Comparison of ENCODE assay signal across 11 mouse cellular contexts in the genomic region with DNA sequence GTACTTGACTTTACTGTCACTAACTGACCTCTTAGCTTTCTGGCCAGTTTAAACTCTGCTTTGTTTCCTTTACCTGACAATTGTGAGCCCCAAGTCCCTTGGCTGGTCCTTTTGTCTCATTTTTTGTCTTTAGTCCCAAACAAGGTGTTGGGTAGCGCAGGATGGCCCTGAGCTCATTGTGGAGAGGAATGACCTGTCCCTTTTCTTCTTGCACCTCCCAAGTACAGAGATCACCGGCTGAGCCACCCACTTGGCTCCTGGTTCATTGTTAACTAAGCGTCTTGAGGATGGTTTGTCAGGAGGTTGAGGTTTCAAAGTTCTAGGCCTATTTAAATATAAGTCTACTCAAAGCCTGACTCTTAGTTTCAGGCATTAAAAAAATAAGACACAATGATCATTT. TPM values are rescaled to one million over a fixed set of nuclear protein-coding genes. Genes with fewer than 3 reads are reported as not detected.
DNase-seq lines count a peak whose midpoint lies in the region; ATAC-seq lines count a peak whose summit lies in the region.
"Had no signal": no experiment of that assay in that cellular context is flagged by ENCODE, and none has a peak within 500 bp of the region (broad histone marks: within the 10 kb centered on the region; RNA-seq: fewer than 3 reads in every experiment).

No protein-coding gene starts in this region.

- DNase-seq in liver, embryonic 13.5 days = no peak
- DNase-seq in kidney, postnatal 10 days = peak; percentile 50
- no peak for DNase-seq in testis, postnatal 10 days (ENCODE audit: low spot score)
- no peak for DNase-seq in urinary bladder, postnatal 36 days (ENCODE audit: low spot score in 2 of 2)
- DNase-seq: adrenal gland, adult 8-10 months; gastrocnemius, postnatal 25 days had no signal

- 0 out of 2 replicates have a peak overlapping the region, but pooled peaks have one; percentile 56 for H3K4me2 ChIP-seq in liver, embryonic 13.5 days
- H3K4me2 ChIP-seq in liver, embryonic 12.5 days = no peak overlapping the region
- no peak overlapping the region for H3K4me2 ChIP-seq in forebrain, embryonic 16.5 days (ENCODE audit: low read length)
- H3K4me2 ChIP-seq in neural tube, embryonic 15.5 days = no peak overlapping the region

- no peaks in the 10 kb centered on the region for H3K9me3 ChIP-seq in liver, embryonic 13.5 days (replicated peaks)
- no peaks in the 10 kb centered on the region for H3K9me3 ChIP-seq in liver, embryonic 12.5 days (replicated peaks)
- no peaks in the 10 kb centered on the region for H3K9me3 ChIP-seq in forebrain, embryonic 16.5 days (ENCODE audit: control insufficient read depth, low read length)
- H3K9me3 ChIP-seq in neural tube, embryonic 15.5 days (replicated peaks) = no peaks in the 10 kb centered on the region

- H3K27ac ChIP-seq in liver, embryonic 13.5 days = no peak overlapping the region
- no peak overlapping the region for H3K27ac ChIP-seq in liver, embryonic 12.5 days
- peak overlapping the region; percentile 93 for H3K27ac ChIP-seq in forebrain, embryonic 16.5 days (ENCODE audit: low read length)
- H3K27ac ChIP-seq in neural tube, embryonic 15.5 days (replicated peaks) = peak overlapping the region; percentile 86

- no peak overlapping the region for H3K9ac ChIP-seq in liver, embryonic 13.5 days
- no peak overlapping the region for H3K9ac ChIP-seq in liver, embryonic 12.5 days
- H3K9ac ChIP-seq in forebrain, embryonic 16.5 days (replicated peaks; ENCODE audit: low read depth, low read length) = no peak overlapping the region
- H3K9ac ChIP-seq in neural tube, embryonic 15.5 days (replicated peaks) = no peak overlapping the region

- no peak for ATAC-seq in liver, embryonic 13.5 days (ENCODE audit: low read depth)
- no peak for ATAC-seq in liver, embryonic 12.5 days
- ATAC-seq in forebrain, embryonic 16.5 days = no peak
- no peak for ATAC-seq in neural tube, embryonic 15.5 days (ENCODE audit: low FRiP score)

- H3K36me3 ChIP-seq in liver, embryonic 13.5 days = no peaks in the 10 kb centered on the region
- H3K36me3 ChIP-seq in liver, embryonic 12.5 days = no peaks in the 10 kb centered on the region
- H3K36me3 ChIP-seq in forebrain, embryonic 16.5 days (ENCODE audit: control insufficient read depth, insufficient read depth) = no peaks in the 10 kb centered on the region
- no peaks in the 10 kb centered on the region for H3K36me3 ChIP-seq in neural tube, embryonic 15.5 days

- WGBS in liver, embryonic 13.5 days (ENCODE audit: insufficient replicate concordance) = 77% methylated on average over 3 of the region's 3 CpGs
- WGBS in liver, embryonic 12.5 days (ENCODE audit: insufficient replicate concordance) = 82% methylated on average over 3 of the region's 3 CpGs
- 74% methylated on average over 3 of the region's 3 CpGs for WGBS in forebrain, embryonic 16.5 days
- WGBS in neural tube, embryonic 15.5 days = 77% methylated on average over 3 of the region's 3 CpGs

- H3K4me1 ChIP-seq in liver, embryonic 13.5 days (replicated peaks) = peaks cover 10% of the 10 kb centered on the region
- peaks cover 17% of the 10 kb centered on the region for H3K4me1 ChIP-seq in liver, embryonic 12.5 days
- peaks cover 21% of the 10 kb centered on the region for H3K4me1 ChIP-seq in forebrain, embryonic 16.5 days (replicated peaks; ENCODE audit: control insufficient read depth, insufficient read depth, low read length)
- H3K4me1 ChIP-seq in neural tube, embryonic 15.5 days = peaks cover 23% of the 10 kb centered on the region

- H3K4me3 ChIP-seq in liver, embryonic 13.5 days (replicated peaks) = no peak overlapping the region
- no peak overlapping the region for H3K4me3 ChIP-seq in liver, embryonic 12.5 days
- no peak overlapping the region for H3K4me3 ChIP-seq in forebrain, embryonic 16.5 days (replicated peaks; ENCODE audit: low read length)
- no peak overlapping the region for H3K4me3 ChIP-seq in neural tube, embryonic 15.5 days (replicated peaks)
- H3K4me3 ChIP-seq: erythroblast, embryonic 14.5 days had no signal

- H3K27me3 ChIP-seq in liver, embryonic 13.5 days = peaks cover 3% of the 10 kb centered on the region; the same call in 1 of the 2 replicates
- H3K27me3 ChIP-seq in liver, embryonic 12.5 days (replicated peaks) = peaks cover 11% of the 10 kb centered on the region
- no peaks in the 10 kb centered on the region for H3K27me3 ChIP-seq in forebrain, embryonic 16.5 days (replicated peaks; ENCODE audit: control insufficient read depth, insufficient read depth, low read length)
- no peaks in the 10 kb centered on the region for H3K27me3 ChIP-seq in neural tube, embryonic 15.5 days (replicated peaks)
- H3K27me3 ChIP-seq: CH12.LX had no signal

RNA-seq across cellular contexts. Expression of a gene that starts 3.4 kb away (rescaled TPM):
- 24.4 and 25.8 TPM in 2 replicates for polyA plus RNA-seq in liver, embryonic 13.5 days (2015; fragmentation: Nextera tagmentation; extraction: Ambion mirVana)
- 17.8 and 19.5 TPM in 2 replicates for polyA plus RNA-seq in liver, embryonic 12.5 days (2016; fragmentation: Nextera tagmentation; extraction: Ambion mirVana)
- 0.19 and 0.23 TPM in 2 replicates for polyA plus RNA-seq in forebrain, embryonic 16.5 days (2015; fragmentation: Nextera tagmentation; extraction: Ambion mirVana)
- 0.23 TPM in 2 replicates for polyA plus RNA-seq in neural tube, embryonic 15.5 days (2015; fragmentation: Nextera tagmentation; extraction: Ambion mirVana)
- polyA plus RNA-seq: erythroblast, embryonic 14.5 days had no signal

RNA-seq across cellular contexts. Expression of a gene that starts 43.6 kb away (rescaled TPM):
- polyA plus RNA-seq in liver, embryonic 13.5 days (2015; fragmentation: Nextera tagmentation; extraction: Ambion mirVana) = 14.6 and 19.6 TPM in 2 replicates
- polyA plus RNA-seq in liver, embryonic 12.5 days (2016; fragmentation: Nextera tagmentation; extraction: Ambion mirVana) = 19.8 and 20.8 TPM in 2 replicates
- polyA plus RNA-seq in forebrain, embryonic 16.5 days (2015; fragmentation: Nextera tagmentation; extraction: Ambion mirVana) = 16.6 and 17.0 TPM in 2 replicates
- polyA plus RNA-seq in neural tube, embryonic 15.5 days (2015; fragmentation: Nextera tagmentation; extraction: Ambion mirVana) = 16.3 and 16.5 TPM in 2 replicates

RNA-seq across cellular contexts. Expression of a gene that starts 43.7 kb away (rescaled TPM):
- 11.5 and 14.2 TPM in 2 replicates for polyA plus RNA-seq in liver, embryonic 13.5 days (2015; fragmentation: Nextera tagmentation; extraction: Ambion mirVana)
- 18.1 and 18.3 TPM in 2 replicates for polyA plus RNA-seq in liver, embryonic 12.5 days (2016; fragmentation: Nextera tagmentation; extraction: Ambion mirVana)
- polyA plus RNA-seq in forebrain, embryonic 16.5 days (2015; fragmentation: Nextera tagmentation; extraction: Ambion mirVana) = 40.4 and 46.0 TPM in 2 replicates
- polyA plus RNA-seq in neural tube, embryonic 15.5 days (2015; fragmentation: Nextera tagmentation; extraction: Ambion mirVana) = 21.8 and 25.0 TPM in 2 replicates

Comparison
In these comparisons a context has a peak if more than half of its experiments do, and no peak if none do; other contexts are left out.
1. H3K27ac ChIP-seq: peak in forebrain, embryonic 16.5 days (single experiment) and neural tube, embryonic 15.5 days (single experiment); none in liver, embryonic 13.5 days (single experiment) and liver, embryonic 12.5 days (single experiment).
2. RNA of a gene that starts 3.4 kb away (polyA plus RNA-seq): 24.4 to 25.8 TPM in liver, embryonic 13.5 days and 17.8 to 19.5 TPM in liver, embryonic 12.5 days; 0.23 TPM in neural tube, embryonic 15.5 days and 0.19 to 0.23 TPM in forebrain, embryonic 16.5 days; every median in the first group is over 10 times any median in the second.